Mouse (Mus musculus) embryonic fibroblast, embryonic 13.5 days (primary cell): Measurements from ENCODE around the gene Ptprb. TPM values are rescaled to one million over a fixed set of nuclear protein-coding genes. Genes with fewer than 3 reads are reported as not detected.

Source experiments
- H3K27ac ChIP-seq: 2 replicates; pipeline ENCODE4 v1.5.1; 2012; ENCODE audit warnings: low read length, control low read depth, inconsistent platforms; ENCODE audit not compliant: insufficient read depth
- H3K4me1 ChIP-seq: 2 replicates; pipeline ENCODE4 v1.6.1; 2011; ENCODE audit warnings: low read length; ENCODE audit not compliant: control insufficient read depth, insufficient read depth
- H3K4me3 ChIP-seq: 2 replicates; pipeline ENCODE4 v1.5.1; 2011; ENCODE audit warnings: mild to moderate bottlenecking, control low read depth, low read length; ENCODE audit not compliant: insufficient read depth
- CTCF ChIP-seq: IDR thresholded peaks from 2 replicates; pipeline ENCODE4 v1.5.1; 2011; ENCODE audit warnings: mild to moderate bottlenecking, control low read depth, low read length, moderate library complexity, borderline replicate concordance; ENCODE audit not compliant: insufficient read depth
- POLR2A ChIP-seq: IDR thresholded peaks from 2 replicates; pipeline ENCODE4 v1.6.1; 2011; ENCODE audit warnings: low read depth, mild to moderate bottlenecking, control low read depth, low read length, moderate library complexity
- polyA plus RNA-seq: library from polyadenylated mRNA; stranded (reverse); fragments of >200 nt; gene quantifications from 2 replicates; pipeline ENCODE4 v1.2.4, GENCODE M21; 2011; ENCODE audit warnings: low read depth; ENCODE audit not compliant: missing spikeins, insufficient read length

Gene Ptprb
- polyA plus RNA-seq, 1 experiment, result 7.6 TPM

GRCm38 (mm10) chr10:116435455-116435854 is 160.1 kb downstream of the Ptprb start:
- Histone ChIP-seq H3K4me1 (no peaks in the 10 kb centered on the region), H3K27ac (no peak overlapping the region; the same call in 1 of the 2 replicates), H3K4me3 (no peak overlapping the region)
- TF ChIP-seq POLR2A, result no peak
- TF ChIP-seq CTCF, result no peak

Other genes starting within 250 kb of the Ptprb start
- gene 4933416C03Rik, start 161.6 kb upstream of the Ptprb start, polyA plus RNA-seq, result not detected in 2 replicates
- 2.0 and 3.5 TPM in 2 replicates for gene Kcnmb4, start 198.4 kb downstream of the Ptprb start, polyA plus RNA-seq